Mouse (Mus musculus): ENCODE measurements around the gene Cmklr1. TPM values are rescaled to one million over a fixed set of nuclear protein-coding genes. Genes with fewer than 3 reads are reported as not detected.

Gene Cmklr1
- total and polyA plus RNA-seq, 2 experiments from 2014 or later, result 2.0 to 4.8 TPM

DNA sequence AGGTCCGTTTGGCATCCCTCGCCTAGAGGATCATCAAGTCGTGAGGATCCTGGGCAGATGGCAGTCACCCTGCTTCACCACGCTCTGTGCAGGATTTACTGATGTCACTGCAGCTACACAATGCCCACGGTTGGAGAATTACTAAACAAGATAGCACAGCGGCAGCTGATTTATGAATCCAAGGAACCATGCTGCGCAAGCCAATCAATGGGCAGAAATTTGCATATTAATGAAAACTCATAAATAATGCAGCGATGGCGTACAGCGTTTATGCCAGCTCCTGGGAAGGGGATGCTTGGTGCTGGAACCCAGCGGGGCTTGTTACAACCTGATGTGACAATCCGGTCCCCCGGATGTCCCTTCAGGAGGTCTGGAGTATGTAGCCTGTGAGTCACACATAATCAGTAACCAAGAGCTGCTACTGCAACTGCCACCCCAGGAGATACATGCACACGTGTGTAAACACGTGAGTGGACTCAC lies 39.9 kb upstream of the Cmklr1 start:
- TF ChIP-seq CTCF (IDR thresholded peaks at IDR 0.05; ENCODE audit: low read depth) (no peak), EP300 (IDR thresholded peaks at IDR 0.05; ENCODE audit: low read depth) (no peak)
- no peaks in the 10 kb centered on the region for H3K4me1 ChIP-seq (ENCODE audit: control insufficient read depth, insufficient read depth)
- 75% methylated on average over 15 of the region's 15 CpGs for WGBS

DNA sequence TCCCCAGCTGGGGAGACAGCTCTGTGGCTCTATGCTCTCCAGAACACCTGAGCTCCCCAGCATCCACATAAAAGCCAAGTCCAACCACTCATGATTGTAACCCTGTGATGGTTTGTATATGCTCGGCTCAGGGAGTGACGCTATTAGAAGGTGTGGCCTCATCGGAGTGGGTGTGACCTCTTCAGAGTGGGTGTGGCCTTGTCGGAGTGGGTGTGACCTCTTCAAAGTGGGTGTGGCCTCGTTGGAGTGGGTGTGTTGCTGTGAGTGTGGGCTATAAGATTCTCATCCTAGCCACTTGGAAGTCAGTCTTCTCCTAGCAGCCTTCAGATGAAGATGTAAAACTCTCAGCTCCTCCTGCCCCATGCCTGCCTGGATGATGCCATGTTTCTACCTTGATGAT lies 37.3 kb upstream of the Cmklr1 start:
- Histone ChIP-seq H3K9me3 (replicated peaks; ENCODE audit: control insufficient read depth, low read length) (no peaks in the 10 kb centered on the region), H3K27me3 (ENCODE audit: control insufficient read depth, insufficient read depth, low read length) (no peaks in the 10 kb centered on the region), H3K4me2 (ENCODE audit: low read depth, low read length) (no peak overlapping the region), H3K36me3 (replicated peaks; ENCODE audit: control insufficient read depth, insufficient read depth, low read length) (no peaks in the 10 kb centered on the region), H3K4me3 (ENCODE audit: low read depth, low read length) (no peak overlapping the region), H3K9ac (replicated peaks; ENCODE audit: low read depth, low read length) (no peak overlapping the region), H3K4me1 (ENCODE audit: control insufficient read depth, insufficient read depth) (no peaks in the 10 kb centered on the region), H3K27ac (ENCODE audit: low read depth) (no peak overlapping the region)
- no peak for TF ChIP-seq CTCF (IDR thresholded peaks at IDR 0.05; ENCODE audit: low read depth)
- ATAC-seq (ENCODE audit: insufficient read depth, low read depth), result no peak
- DNase-seq (ENCODE audit: low spot score), result no peak
- 78% methylated on average over 5 of the region's 5 CpGs for whole genome bisulfite sequencing

More for the DNA sequence above, 39.9 kb upstream of the Cmklr1 start:
- ATAC-seq (ENCODE audit: insufficient read depth, low read depth) (no peak), DNase-seq (ENCODE audit: low spot score) (no peak)
- no peak overlapping the region for H3K27ac ChIP-seq (ENCODE audit: low read depth)
- H3K4me2 ChIP-seq (ENCODE audit: low read depth, low read length), result no peak overlapping the region
- 0 out of 2 replicates have a peak, but pooled peaks cover 1% of the 10 kb centered on the region for H3K27me3 ChIP-seq (ENCODE audit: control insufficient read depth, insufficient read depth, low read length)
- H3K9me3 ChIP-seq (replicated peaks; ENCODE audit: control insufficient read depth, low read length), result no peaks in the 10 kb centered on the region
- no peaks in the 10 kb centered on the region for H3K36me3 ChIP-seq (replicated peaks; ENCODE audit: control insufficient read depth, insufficient read depth, low read length)
- H3K9ac ChIP-seq (replicated peaks; ENCODE audit: low read depth, low read length), result no peak overlapping the region
- no peak overlapping the region for H3K4me3 ChIP-seq (ENCODE audit: low read depth, low read length)

DNA sequence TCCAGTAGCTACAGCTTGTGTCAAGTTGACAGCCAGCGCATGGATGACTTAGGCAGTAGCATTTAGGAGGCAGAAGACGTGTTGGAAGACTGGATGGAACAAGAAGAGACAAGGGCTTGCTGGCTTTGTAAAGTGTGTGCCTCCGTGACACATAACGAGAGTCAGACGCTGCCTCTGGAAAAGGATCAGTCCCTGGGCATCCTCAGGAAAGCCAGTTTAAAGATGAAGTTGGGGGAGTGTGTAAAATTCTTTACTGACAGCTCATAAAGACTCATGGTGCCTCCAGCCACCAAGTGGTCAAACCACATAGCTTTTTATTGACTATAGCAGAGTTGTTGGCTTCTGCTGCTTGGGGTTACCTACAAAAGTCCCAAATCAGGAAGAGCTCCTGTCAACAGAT lies 35.2 kb upstream of the Cmklr1 start:
- TF ChIP-seq CTCF (IDR thresholded peaks at IDR 0.05; ENCODE audit: low read depth) (no peak), EP300 (IDR thresholded peaks at IDR 0.05; ENCODE audit: low read depth) (no peak)
- DNase-seq (ENCODE audit: low spot score) (no peak), ATAC-seq (ENCODE audit: insufficient read depth, low read depth) (no peak)
- no peaks in the 10 kb centered on the region for H3K4me1 ChIP-seq (ENCODE audit: control insufficient read depth, insufficient read depth)
- H3K27ac ChIP-seq (ENCODE audit: low read depth), result no peak overlapping the region
- no peak overlapping the region for H3K4me3 ChIP-seq (ENCODE audit: low read depth, low read length)
- H3K9me3 ChIP-seq (replicated peaks; ENCODE audit: control insufficient read depth, low read length), result no peaks in the 10 kb centered on the region
- no peak overlapping the region for H3K4me2 ChIP-seq (ENCODE audit: low read depth, low read length)
- no peaks in the 10 kb centered on the region for H3K36me3 ChIP-seq (replicated peaks; ENCODE audit: control insufficient read depth, insufficient read depth, low read length)
- H3K27me3 ChIP-seq (ENCODE audit: control insufficient read depth, insufficient read depth, low read length), result no peaks in the 10 kb centered on the region
- H3K9ac ChIP-seq (replicated peaks; ENCODE audit: low read depth, low read length), result no peak overlapping the region
- WGBS, result 48% methylated on average over 5 of the region's 5 CpGs

DNA sequence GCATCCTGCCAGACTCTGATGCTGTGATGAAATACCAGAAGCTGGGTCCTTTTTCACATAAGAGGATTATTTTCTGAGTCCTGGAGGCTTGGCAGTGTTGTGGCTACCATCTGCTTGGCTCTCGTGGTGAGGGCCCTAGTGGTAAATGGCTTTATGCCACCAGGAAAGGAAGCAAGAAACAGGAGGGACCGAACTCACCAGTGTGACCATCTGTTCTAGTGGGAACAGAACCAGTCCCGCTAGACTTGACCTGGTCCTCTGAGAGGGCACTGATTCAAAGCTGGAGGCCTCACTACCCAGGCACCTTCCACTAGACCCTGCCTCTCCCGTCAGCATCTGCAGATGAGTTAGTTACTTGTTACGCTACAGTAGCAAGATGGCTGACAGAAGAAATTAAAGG lies 33.0 kb upstream of the Cmklr1 start:
- Histone ChIP-seq H3K27ac (ENCODE audit: low read depth) (no peak overlapping the region), H3K4me1 (ENCODE audit: control insufficient read depth, insufficient read depth) (no peaks in the 10 kb centered on the region), H3K36me3 (replicated peaks; ENCODE audit: control insufficient read depth, insufficient read depth, low read length) (no peaks in the 10 kb centered on the region), H3K4me2 (ENCODE audit: low read depth, low read length) (no peak overlapping the region), H3K9me3 (replicated peaks; ENCODE audit: control insufficient read depth, low read length) (no peaks in the 10 kb centered on the region), H3K4me3 (ENCODE audit: low read depth, low read length) (no peak overlapping the region), H3K27me3 (ENCODE audit: control insufficient read depth, insufficient read depth, low read length) (no peaks in the 10 kb centered on the region), H3K9ac (replicated peaks; ENCODE audit: low read depth, low read length) (no peak overlapping the region)
- DNase-seq (ENCODE audit: low spot score), result no peak
- 69% methylated on average over 5 of the region's 5 CpGs for WGBS
- ATAC-seq (ENCODE audit: insufficient read depth, low read depth), result no peak
- TF ChIP-seq EP300 (IDR thresholded peaks at IDR 0.05; ENCODE audit: low read depth), result no peak

DNA sequence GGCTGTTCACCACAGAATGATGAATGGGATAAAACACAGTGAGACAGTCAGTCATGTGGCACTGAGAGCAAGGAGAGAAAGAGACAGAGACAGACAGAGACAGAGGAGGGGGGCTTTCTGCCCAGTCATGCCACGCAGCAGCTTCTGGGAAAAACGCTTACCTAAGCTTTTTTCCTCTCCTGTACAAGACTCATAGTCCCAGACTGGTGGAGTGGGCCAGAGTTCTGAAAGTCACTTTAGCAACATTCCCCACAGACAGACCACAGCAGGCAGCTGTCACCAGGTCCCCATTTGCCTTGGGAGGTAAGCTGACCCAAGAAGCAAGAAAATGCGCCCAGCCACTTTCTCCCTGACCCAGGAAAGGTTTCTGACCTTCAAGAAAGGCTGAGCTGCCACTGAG lies 32.2 kb upstream of the Cmklr1 start:
- Histone ChIP-seq H3K9ac (replicated peaks; ENCODE audit: low read depth, low read length) (no peak overlapping the region), H3K9me3 (replicated peaks; ENCODE audit: control insufficient read depth, low read length) (no peaks in the 10 kb centered on the region), H3K4me3 (ENCODE audit: low read depth, low read length) (no peak overlapping the region), H3K27ac (ENCODE audit: low read depth) (no peak overlapping the region), H3K4me2 (ENCODE audit: low read depth, low read length) (no peak overlapping the region), H3K4me1 (ENCODE audit: control insufficient read depth, insufficient read depth) (no peaks in the 10 kb centered on the region), H3K27me3 (ENCODE audit: control insufficient read depth, insufficient read depth, low read length) (no peaks in the 10 kb centered on the region), H3K36me3 (replicated peaks; ENCODE audit: control insufficient read depth, insufficient read depth, low read length) (no peaks in the 10 kb centered on the region)
- DNase-seq (ENCODE audit: low spot score) (no peak), ATAC-seq (ENCODE audit: insufficient read depth, low read depth) (no peak)
- 76% methylated on average over 3 of the region's 3 CpGs for WGBS
- TF ChIP-seq CTCF (IDR thresholded peaks at IDR 0.05; ENCODE audit: low read depth) (no peak), EP300 (IDR thresholded peaks at IDR 0.05; ENCODE audit: low read depth) (no peak)

DNA sequence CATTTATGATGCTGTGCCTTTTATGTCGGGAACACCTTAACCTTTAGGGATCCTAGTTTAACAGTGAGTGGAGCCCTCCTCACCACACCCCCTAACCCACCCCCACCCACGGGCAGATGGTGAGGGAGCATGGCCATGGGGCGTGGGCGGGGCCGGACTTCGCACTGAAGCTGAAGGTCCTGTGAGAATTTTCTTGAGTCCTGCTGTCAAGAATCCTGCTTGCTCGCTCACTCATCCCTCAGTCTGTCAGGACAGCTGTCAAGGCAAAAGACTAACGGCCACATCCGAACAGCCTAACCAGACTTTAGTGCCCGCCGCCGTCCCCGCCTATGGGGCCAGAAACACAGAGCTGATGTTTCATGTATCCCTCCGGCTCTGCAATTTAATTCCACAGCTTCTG lies 31.0 kb upstream of the Cmklr1 start:
- ATAC-seq (ENCODE audit: insufficient read depth, low read depth) (no peak), DNase-seq (ENCODE audit: low spot score) (no peak)
- Histone ChIP-seq H3K4me3 (ENCODE audit: low read depth, low read length) (no peak overlapping the region), H3K9ac (replicated peaks; ENCODE audit: low read depth, low read length) (no peak overlapping the region), H3K27me3 (ENCODE audit: control insufficient read depth, insufficient read depth, low read length) (no peaks in the 10 kb centered on the region), H3K4me2 (ENCODE audit: low read depth, low read length) (no peak overlapping the region), H3K27ac (ENCODE audit: low read depth) (no peak overlapping the region), H3K4me1 (ENCODE audit: control insufficient read depth, insufficient read depth) (no peaks in the 10 kb centered on the region), H3K36me3 (replicated peaks; ENCODE audit: control insufficient read depth, insufficient read depth, low read length) (no peaks in the 10 kb centered on the region), H3K9me3 (replicated peaks; ENCODE audit: control insufficient read depth, low read length) (no peaks in the 10 kb centered on the region)
- TF ChIP-seq CTCF (IDR thresholded peaks at IDR 0.05; ENCODE audit: low read depth) (no peak), EP300 (IDR thresholded peaks at IDR 0.05; ENCODE audit: low read depth) (no peak)
- 83% methylated on average over 14 of the region's 14 CpGs for whole genome bisulfite sequencing

Data from heart, postnatal 0 days (tissue).